Mouse (Mus musculus): ENCODE data around the gene Camk2b. TPM values are rescaled to one million over a fixed set of nuclear protein-coding genes. Genes with fewer than 3 reads are reported as not detected.

Gene Camk2b
- polyA plus RNA-seq, 1 experiment from 2014 or later: 63.1 TPM

DNA sequence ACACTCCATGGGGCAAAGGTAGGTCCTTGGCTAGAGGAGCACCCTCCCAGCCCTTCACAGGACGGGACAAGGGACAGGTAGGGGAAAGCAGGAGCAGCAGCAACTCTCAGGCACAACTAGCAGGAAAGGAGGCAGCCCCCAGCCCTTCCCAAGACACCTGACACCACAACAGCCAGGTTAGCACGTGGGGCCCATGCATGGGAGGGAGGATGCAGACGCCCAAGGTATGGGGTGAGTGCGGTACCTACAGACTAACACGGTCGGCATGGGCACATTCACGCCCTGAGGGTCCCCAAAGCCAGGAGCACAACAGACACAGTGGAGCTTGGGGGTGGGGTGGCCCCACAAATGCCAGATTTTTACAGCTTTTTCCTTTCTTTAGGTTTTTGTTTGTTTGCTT, 95.0 kb downstream of the Camk2b start:
- Histone ChIP-seq H3K4me2 (no peak overlapping the region), H3K9me3 (no peaks in the 10 kb centered on the region), H3K4me3 (no peak overlapping the region), H3K27ac (no peak overlapping the region), H3K27me3 (peaks cover 4% of the 10 kb centered on the region; the same call in 1 of the 2 replicates), H3K4me1 (replicated peaks) (no peaks in the 10 kb centered on the region; the same call in 1 of the 2 replicates), H3K9ac (no peak overlapping the region), H3K36me3 (peaks cover 66% of the 10 kb centered on the region)
- no peak for ATAC-seq (ENCODE audit: low FRiP score)
- WGBS: 61% methylated on average over 7 of the region's 7 CpGs

DNA sequence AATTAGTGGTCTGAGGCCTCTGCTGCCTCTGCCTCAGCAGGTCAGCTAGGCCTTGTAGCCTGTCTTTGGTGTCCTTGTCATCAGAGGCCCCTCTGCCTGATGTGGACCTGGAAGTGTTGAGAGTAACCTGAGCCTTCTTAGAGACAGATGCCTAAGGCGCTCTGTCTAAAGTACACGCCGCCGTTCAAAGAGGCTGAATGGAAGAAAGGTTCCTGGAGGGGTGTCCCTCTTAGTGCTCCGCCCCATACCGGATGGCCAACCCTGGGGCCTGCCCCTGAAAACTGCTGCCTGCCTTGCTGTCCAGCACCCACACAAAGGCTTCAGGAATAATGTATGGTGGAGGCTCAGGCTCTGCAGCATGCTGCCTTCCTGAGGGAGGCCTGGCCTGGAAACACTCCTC, 97.9 kb downstream of the Camk2b start:
- Histone ChIP-seq H3K4me2 (no peak overlapping the region), H3K9me3 (no peaks in the 10 kb centered on the region), H3K27me3 (no peaks in the 10 kb centered on the region), H3K4me1 (replicated peaks) (no peaks in the 10 kb centered on the region), H3K36me3 (peaks cover 93% of the 10 kb centered on the region), H3K27ac (no peak overlapping the region), H3K9ac (no peak overlapping the region), H3K4me3 (no peak overlapping the region)
- ATAC-seq (ENCODE audit: low FRiP score): no peak
- 83% methylated on average over 6 of the region's 6 CpGs for WGBS

DNA sequence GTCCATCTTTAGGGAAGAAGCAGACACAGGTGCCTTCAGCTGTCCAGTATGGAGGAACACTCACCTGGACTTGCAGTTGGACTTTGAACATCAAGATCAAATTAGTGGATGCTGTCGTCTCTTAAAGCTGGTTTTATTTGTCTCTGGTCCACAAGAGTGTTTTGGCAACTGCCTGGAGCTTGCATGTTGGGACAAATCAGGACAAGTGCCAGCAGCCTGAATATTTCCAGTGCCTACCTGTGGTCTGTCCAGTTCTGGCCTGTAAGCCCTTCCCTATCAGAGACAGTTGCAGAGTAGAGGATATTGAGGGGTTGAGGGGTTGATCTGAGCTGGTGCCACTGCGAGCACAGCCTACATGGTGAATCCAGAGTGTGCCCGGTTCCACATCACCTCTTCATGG, 99.4 kb downstream of the Camk2b start:
- Histone ChIP-seq H3K27ac (no peak overlapping the region), H3K36me3 (peaks cover 98% of the 10 kb centered on the region), H3K4me1 (replicated peaks) (no peaks in the 10 kb centered on the region), H3K4me2 (no peak overlapping the region), H3K9ac (no peak overlapping the region), H3K4me3 (no peak overlapping the region), H3K27me3 (no peaks in the 10 kb centered on the region), H3K9me3 (no peaks in the 10 kb centered on the region)
- WGBS: 97% methylated on average over 3 of the region's 3 CpGs
- ATAC-seq (ENCODE audit: low FRiP score): no peak

DNA sequence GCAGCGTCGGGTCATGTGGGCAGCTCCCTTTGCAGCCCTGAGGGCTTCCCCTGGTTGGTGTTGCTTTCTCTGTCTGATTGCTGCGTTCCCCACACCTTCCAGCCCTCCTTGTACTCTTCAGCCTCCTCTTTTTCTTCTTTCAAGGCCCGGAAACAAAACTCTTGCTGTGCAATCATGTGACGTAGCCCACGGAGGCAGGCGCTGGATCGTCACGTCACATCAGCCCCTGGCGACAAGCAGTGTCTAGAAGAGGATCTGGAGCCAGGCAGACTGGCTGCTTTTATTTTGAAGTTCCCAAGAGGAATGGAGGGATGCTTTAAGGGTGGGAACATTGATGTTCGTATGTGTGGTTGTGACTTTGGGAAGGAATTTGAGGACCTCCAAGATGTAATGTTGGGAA, 100.3 kb downstream of the Camk2b start:
- peaks cover 98% of the 10 kb centered on the region for H3K36me3 ChIP-seq
- WGBS: 78% methylated on average over 11 of the region's 11 CpGs
- no peak for ATAC-seq (ENCODE audit: low FRiP score)

DNA sequence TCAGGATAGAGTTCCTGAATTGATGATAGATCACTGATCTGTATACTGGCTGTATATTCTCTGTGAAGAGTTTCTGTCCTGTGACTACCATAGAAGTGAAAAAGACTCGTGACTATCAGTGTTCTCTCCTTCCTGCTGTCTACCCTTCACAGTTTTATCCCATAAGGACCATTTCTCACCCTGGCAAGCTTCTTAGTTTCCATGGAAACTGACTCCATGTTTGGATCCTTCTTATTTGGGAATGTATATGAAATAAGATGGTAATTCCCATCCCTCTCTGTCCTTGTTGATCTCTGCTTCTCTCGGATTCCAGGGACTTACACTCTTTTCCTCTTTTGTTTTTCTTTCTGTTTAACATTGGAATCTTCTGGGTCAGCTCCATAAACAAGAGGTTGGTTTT, 106.1 kb downstream of the Camk2b start:
- no peak for ATAC-seq (ENCODE audit: low FRiP score)
- H3K27me3 ChIP-seq: no peaks in the 10 kb centered on the region
- no peaks in the 10 kb centered on the region for H3K9me3 ChIP-seq
- H3K4me1 ChIP-seq (replicated peaks): peaks cover 22% of the 10 kb centered on the region
- WGBS: 91% methylated on average over 2 of the region's 2 CpGs
- H3K4me2 ChIP-seq: no peak overlapping the region
- H3K4me3 ChIP-seq: no peak overlapping the region
- peaks cover 59% of the 10 kb centered on the region for H3K36me3 ChIP-seq
- no peak overlapping the region for H3K27ac ChIP-seq
- H3K9ac ChIP-seq: no peak overlapping the region

More for the DNA sequence above, 100.3 kb downstream of the Camk2b start:
- Histone ChIP-seq H3K4me2 (no peak overlapping the region), H3K4me3 (no peak overlapping the region), H3K9me3 (no peaks in the 10 kb centered on the region), H3K4me1 (replicated peaks) (no peaks in the 10 kb centered on the region), H3K27ac (no peak overlapping the region), H3K9ac (no peak overlapping the region), H3K27me3 (no peaks in the 10 kb centered on the region)

DNA sequence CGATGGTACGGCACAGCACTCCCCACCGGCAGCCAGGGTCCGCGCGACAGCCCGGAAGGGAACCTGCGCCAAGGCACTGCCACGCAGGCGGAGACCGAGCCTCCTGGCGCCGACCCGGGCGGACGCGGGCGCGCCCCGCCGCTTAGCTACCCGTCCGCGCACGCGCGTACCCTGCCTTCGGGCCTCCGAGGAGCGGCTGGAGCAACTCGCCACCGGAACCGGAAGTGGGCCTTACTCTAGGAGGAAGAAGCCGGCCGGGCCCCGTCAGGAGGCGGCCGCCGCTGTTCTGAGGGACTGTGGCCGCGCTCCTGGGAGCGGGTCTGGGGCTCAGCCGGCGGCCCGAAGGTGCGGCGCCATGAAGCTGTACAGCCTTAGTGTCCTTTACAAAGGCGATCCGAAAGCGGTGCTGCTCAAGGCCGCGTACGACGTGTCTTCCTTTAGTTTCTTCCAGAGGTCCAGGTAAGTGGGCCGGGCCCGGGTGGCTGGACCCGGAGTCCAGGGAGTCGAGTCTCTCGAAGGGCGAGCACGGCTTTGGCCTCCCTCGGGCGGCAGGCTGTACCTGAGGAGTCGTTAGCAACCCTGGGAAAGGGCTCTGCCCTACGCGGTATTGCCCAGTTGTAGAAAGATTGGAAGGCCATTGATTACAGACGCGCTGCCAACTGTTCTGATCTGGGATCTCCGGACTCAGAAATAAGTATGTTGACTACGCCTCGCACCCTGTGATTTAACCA, 110.5 kb downstream of the Camk2b start, which contains the start of gene Ykt6:
Ykt6 (plus strand) TSS at position 148 of the 731 bp plus-strand sequence.
- peak within 1 kb of the TSS; percentile 92 for H3K27ac ChIP-seq
- H3K4me1 ChIP-seq (replicated peaks): peaks cover 27% of the 10 kb centered on the region
- WGBS: under 1% methylated on average over 69 of the region's 71 CpGs
- peak; percentile 97 for ATAC-seq (ENCODE audit: low FRiP score)
- no peaks in the 10 kb centered on the region for H3K27me3 ChIP-seq
- peaks cover 17% of the 10 kb centered on the region for H3K36me3 ChIP-seq
- H3K9ac ChIP-seq: peak within 1 kb of the TSS; percentile 96
- peak within 1 kb of the TSS; percentile 87 for H3K4me3 ChIP-seq
- peak within 1 kb of the TSS; percentile 83 for H3K4me2 ChIP-seq
- no peaks in the 10 kb centered on the region for H3K9me3 ChIP-seq

DNA sequence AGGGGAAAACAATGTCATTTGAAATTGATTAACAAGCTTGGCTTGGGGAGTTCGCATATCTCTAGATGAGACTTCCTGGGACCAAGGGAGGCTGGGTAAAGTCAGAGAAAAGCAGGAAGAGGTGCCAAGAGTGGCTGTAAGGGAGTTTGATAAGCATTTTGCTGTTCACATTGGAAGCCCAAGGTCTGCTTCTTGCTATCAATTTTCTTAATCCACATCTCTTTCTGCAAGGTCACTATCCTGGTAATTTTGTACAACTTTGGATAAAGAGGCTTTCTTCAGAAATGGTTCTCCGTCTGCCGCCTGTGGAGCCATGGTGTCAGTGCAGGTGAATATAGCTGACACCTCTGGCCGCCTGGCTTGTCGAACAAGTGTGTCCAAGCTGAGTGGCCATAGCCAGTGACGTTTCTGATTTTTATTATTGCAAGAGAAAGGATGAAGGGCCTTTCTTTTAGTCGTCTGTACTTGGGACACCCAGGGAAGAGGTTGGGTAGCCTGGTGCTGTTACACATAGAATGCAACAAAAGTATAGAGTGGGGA, 111.1 kb downstream of the Camk2b start:
- Histone ChIP-seq H3K9me3 (no peaks in the 10 kb centered on the region), H3K27ac (peak overlapping the region; percentile 92), H3K4me2 (peak overlapping the region; percentile 83), H3K4me1 (replicated peaks) (peaks cover 28% of the 10 kb centered on the region), H3K27me3 (no peaks in the 10 kb centered on the region), H3K9ac (peak overlapping the region; percentile 96), H3K4me3 (peak overlapping the region; percentile 87), H3K36me3 (peaks cover 10% of the 10 kb centered on the region)
- peak; percentile 89 for ATAC-seq (ENCODE audit: low FRiP score)
- WGBS: 3% methylated on average over 7 of the region's 7 CpGs

DNA sequence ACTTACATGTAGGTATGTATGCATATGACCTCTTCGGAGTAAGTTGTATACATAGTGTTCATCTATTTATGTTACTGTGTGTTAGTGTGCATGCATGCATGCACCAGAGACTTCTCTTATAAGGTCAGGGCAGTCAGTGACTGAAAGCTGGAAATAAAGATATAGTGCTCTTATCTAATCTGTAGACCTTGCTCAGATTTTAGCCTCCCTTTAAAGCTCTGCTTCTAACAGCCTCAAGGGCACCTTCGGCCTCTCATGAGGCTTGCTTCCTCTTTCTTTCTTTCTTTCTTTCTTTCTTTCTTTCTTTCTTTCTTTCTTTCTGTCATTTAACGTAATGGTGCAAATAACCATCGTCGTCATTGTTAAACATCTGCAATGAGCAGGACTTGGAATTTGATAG, 111.7 kb downstream of the Camk2b start:
- Histone ChIP-seq H3K4me2 (0 out of 2 replicates have a peak overlapping the region, but pooled peaks have one; percentile 83), H3K9me3 (no peaks in the 10 kb centered on the region), H3K4me3 (no peak overlapping the region), H3K27ac (no peak overlapping the region), H3K4me1 (replicated peaks) (peaks cover 34% of the 10 kb centered on the region), H3K27me3 (no peaks in the 10 kb centered on the region), H3K36me3 (peaks cover 7% of the 10 kb centered on the region; the same call in 1 of the 2 replicates), H3K9ac (no peak overlapping the region)
- ATAC-seq (ENCODE audit: low FRiP score): no peak
- 79% methylated on average over 5 of the region's 5 CpGs for WGBS

DNA sequence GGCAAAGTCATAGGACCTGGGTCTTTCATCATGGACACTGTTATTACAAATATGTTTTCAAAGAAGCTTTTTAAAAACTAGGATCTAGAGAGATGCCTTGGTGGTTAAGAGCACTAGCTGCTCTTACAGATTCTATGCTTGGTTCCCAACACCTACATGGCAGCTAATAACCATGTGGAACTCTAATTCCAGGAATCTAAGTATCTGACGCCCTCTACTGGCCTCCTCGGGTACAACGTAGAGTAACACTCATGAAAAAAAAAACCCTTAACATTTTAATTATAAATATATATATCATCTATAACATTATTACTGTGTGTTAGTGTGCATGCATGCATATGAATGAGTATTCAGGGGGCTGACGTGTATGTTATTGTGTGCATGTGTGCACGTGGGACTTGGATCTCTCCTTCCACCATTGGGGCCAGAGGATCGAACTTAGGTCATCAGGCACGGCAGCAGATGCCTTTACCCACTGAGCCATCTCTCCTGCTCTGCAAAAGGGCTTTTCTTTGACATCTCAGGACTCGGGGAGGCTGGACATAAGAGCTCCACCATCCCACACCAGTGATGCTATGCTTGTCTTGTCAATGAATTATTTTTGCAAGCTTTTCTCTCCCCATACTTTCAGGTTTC, 112.9 kb downstream of the Camk2b start:
- H3K36me3 ChIP-seq: no peaks in the 10 kb centered on the region
- no peak overlapping the region for H3K4me2 ChIP-seq
- H3K4me1 ChIP-seq (replicated peaks): peaks cover 37% of the 10 kb centered on the region
- no peak for ATAC-seq (ENCODE audit: low FRiP score)
- H3K9ac ChIP-seq: no peak overlapping the region
- 26% methylated on average over 8 of the region's 8 CpGs for WGBS
- no peak overlapping the region for H3K27ac ChIP-seq
- no peaks in the 10 kb centered on the region for H3K9me3 ChIP-seq
- no peak overlapping the region for H3K4me3 ChIP-seq
- H3K27me3 ChIP-seq: no peaks in the 10 kb centered on the region

DNA sequence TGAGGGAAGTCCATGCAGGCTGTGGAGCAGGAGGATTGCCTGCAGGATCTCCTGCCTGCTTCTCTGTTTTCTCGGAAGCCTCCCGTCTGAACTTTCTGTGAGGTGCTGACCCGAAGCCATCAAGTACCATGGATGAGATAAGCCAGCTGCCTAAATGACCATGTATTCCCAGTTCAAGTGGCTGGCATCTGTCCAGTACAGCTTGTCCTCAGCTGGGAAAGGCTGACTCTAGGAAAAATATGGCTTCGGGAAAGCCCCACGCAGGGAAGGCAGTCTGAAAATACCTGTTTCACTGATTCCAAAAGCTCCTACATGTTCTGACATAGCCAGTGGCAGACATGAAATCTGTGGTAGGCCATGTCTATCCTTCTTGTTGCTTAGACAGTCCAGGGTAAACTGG, 113.7 kb downstream of the Camk2b start:
- no peak overlapping the region for H3K27ac ChIP-seq
- H3K4me2 ChIP-seq: no peak overlapping the region
- H3K9ac ChIP-seq: no peak overlapping the region
- no peaks in the 10 kb centered on the region for H3K27me3 ChIP-seq
- no peak overlapping the region for H3K4me3 ChIP-seq
- no peaks in the 10 kb centered on the region for H3K36me3 ChIP-seq
- 85% methylated on average over 5 of the region's 5 CpGs for WGBS
- peaks cover 33% of the 10 kb centered on the region for H3K4me1 ChIP-seq (replicated peaks)
- H3K9me3 ChIP-seq: no peaks in the 10 kb centered on the region
- no peak for ATAC-seq (ENCODE audit: low FRiP score)

DNA sequence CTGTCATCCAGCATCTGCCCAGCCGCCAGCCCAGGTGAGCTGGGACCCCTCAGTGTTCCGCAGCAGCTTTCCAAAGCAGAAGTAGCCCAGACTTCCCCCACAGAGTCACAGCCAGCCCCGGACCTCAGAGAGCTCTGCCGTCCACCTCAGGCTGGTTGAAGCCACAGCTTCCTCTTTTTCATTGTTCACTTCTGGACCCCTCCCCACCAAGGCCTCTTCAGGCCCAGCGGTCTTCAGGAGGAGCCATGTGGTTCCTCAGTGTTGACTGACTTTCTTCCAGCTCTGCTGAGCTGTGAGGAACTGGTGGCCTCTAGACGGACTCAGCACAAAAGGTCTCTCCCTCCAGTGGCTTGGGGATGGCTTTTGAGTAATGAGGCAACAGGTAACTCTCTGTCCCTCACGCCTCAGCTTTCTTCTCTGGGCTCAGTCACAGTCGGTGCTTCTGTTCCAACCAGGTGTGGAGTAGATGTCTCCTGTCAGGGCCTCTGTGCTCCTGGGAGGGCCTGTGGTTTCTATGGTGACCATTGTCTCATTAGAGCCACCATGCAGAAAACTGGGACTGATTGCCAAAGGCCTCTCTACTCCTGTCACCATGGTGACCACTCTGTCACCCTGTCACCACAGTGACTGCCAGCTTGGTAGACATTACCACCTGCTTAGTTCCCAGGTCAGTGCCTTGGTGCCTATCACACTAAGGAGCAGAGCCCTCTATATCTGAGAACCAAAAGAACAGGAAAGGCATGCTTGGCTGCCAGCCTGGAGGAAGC, 116.4 kb downstream of the Camk2b start, which contains the start of gene Gck:
Gck (minus strand) TSS at position 496 of the 767 bp plus-strand sequence.
- Histone ChIP-seq H3K27ac (no peak within 1 kb of the TSS), H3K4me2 (no peak within 1 kb of the TSS), H3K9me3 (no peaks in the 10 kb centered on the region), H3K9ac (peak within 1 kb of the TSS; percentile 29; the same call in 1 of the 2 replicates), H3K4me1 (replicated peaks) (peaks cover 15% of the 10 kb centered on the region), H3K4me3 (no peak within 1 kb of the TSS), H3K36me3 (no peaks in the 10 kb centered on the region), H3K27me3 (no peaks in the 10 kb centered on the region)
- 45% methylated on average over 8 of the region's 8 CpGs for WGBS
- peak; percentile 59 for ATAC-seq (ENCODE audit: low FRiP score)

Data from hindbrain, embryonic 13.5 days (tissue).